Mouse (Mus musculus): ENCODE data around the gene Exoc3l. TPM values are rescaled to one million over a fixed set of nuclear protein-coding genes. Genes with fewer than 3 reads are reported as not detected.

Gene Exoc3l
- 67.0 and 69.6 TPM in 2 replicates for polyA plus RNA-seq (2012; rRNA removed)

DNA sequence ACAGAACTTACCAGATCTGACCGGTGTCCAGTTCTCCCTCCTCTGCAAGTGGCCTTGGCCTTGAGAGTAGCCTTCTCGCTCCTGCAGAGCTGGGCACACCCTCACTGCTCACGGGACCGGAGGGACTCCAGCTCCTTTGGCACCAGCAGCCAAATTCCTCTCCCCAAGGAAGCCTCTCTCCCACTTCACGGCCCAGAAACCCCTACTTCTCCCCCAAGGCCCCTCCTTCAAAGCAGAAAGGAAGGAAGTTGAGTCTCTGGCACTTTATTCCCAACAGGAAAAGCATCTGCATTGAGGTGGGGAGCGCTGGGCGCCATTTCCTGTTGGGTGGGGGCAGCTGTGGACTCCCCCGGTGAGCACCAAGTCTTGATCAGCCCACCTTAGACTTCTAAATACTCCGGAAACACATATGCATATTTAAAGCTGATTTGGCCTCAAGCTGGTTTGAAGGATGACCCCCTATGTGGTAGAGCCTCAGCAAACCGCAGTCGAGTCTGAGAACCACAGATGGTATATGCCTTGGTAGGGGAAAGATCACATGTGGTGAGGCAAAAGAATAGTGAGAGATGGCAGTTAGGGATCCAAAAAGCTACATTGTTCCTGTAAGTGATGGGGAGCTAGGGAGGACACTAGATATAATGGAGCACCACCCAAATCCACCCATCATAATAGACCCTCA, at the start of gene Exoc3l:
TSS of gene Exoc3l (minus strand) at position 207 of the 679 bp plus-strand sequence.

DNA sequence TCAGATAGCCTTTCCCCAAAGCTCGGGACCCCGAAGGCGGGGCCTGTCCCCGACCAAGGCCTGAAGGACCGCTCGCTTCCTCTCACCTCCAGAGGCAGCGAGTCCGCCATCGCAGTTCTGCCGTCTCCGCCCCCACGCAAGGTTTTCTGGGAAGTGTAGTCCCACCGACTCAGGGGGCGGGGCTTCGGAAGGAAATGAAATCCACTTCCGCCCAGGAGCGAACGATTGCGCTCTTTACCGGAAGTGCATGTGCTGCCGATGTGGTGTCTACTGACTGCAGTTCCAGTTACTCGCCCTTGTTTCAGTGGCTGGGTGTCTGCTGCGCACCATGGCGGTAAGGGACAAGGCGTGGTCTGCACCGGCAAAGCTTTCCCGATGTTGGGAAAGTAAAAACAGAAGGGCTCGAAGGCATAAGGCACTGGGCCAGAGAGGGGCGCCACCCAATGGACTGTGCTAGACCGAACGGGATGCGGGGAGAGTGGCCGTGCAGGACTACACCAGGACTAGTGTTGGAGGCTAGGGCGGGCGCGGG, 30.3 kb upstream of the Exoc3l start, which contains the start of the genes Lrrc29 and Tmem208:
TSS of gene Lrrc29 (minus strand) at position 138 of the 532 bp plus-strand sequence.
TSS of gene Tmem208 (plus strand) at position 214 of the 532 bp plus-strand sequence.

DNA sequence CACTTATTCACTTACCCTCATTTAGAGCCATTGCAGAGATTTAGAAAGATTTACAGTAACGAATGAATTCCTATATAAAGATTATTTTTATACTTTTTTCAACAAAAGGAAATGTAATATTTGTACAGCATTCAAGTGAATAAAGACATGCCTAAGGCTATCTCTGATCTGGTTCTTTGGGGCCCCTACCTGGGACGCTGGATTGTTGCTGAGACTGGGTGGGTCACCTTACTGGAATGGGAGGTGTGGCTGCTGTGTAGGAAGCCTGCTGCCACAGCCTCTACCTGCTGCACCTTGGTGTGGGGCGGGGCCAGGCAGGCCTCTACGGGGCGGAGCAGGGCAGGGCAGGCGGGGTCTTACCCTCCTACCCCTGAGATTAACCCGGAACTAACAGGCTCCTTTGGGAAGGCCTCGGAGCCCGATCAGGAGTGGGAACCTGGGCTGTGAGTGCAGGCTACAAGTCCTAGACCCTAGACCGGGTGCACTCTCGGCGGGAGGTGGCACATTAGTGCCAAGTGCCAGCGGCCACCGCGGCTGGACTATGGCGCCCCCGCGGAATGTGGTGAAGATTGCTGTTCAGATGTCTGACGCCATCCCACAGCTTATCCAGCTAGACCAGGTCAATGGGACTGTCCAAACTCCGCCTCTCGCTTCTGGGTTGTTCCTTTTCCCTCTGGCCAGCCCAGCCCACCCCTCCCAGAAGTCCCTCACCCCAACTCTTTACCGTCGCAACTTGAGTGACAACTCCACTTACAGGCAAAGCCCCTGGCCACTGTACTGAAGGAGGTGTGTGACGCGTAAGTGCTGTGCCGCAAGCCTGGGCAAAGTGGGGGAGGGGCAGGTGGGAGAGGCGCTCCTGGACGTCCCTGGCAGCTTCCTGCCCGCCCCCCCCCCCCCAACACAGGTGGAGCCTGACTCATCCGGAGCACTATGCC, 9.6 kb upstream of the Exoc3l start, which contains the start of gene Elmo3:
TSS of gene Elmo3 (plus strand) at position 391 of the 935 bp plus-strand sequence.

DNA sequence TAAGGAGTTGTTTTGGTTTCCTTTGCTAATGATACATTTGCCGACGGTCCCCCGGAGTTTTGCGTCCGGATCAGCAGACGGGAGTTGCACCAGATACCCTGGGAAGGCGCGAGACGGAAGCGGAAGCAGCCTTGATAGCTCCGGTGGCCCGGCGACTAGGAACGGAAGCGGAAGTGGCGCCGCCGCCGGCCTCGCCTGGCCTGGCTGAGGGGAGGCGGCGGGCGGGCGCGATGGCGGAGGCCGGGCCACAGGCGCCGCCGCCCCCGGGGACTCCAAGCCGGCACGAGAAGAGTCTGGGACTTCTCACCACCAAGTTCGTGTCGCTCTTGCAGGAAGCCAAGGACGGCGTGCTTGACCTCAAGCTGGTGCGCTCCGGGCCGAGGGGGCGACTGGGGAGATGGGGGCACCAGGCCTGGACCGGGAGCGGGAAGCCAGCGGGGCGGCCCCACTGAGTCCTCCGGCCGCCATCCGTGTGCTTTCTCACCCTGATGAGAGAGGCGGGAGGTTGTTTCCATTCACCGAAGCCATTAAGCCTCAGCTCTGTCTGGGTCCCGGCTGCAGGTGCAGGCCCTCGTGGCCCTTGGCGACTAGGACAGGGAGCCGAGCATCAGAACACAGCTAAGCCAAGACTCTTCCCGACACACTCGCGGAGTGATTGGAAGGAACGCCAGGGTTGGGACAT, 1.8 kb upstream of the Exoc3l start, which contains the start of gene E2f4:
TSS of gene E2f4 (plus strand) at position 153 of the 682 bp plus-strand sequence.

DNA sequence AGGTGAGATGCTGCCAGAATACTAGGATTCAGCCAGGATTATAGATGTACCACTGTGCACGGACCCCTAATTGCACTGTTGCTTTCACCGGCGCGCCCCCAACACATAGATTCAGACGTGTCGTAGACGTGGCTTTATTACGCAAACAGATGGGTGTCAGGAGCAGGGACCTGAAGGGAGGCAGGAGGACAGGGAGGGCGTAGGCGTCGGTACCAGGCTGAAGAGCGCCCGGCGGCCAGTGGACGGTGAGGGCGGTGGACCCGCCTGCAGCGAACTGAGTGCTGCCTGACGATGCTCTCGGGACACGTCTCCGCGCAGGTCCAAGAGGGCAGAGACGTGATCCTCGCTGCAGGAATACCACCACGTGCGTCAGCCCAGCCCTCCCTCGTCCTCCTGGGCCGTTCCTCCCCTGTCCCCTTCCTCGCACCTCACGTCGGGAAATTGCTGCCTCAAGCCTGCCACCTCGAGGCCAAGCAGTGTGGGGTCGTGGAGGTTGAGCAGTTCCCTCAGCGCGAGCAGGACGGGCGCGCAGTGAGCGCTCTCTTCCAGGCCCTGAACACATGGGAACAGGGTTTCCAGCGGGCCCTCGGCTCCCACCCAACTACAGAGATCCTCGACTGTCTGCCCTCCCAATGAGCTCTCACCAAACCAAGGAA, 6.0 kb downstream of the Exoc3l start, which contains the start of gene 4931428F04Rik:
TSS of gene 4931428F04Rik (minus strand) at position 60 of the 656 bp plus-strand sequence.

DNA sequence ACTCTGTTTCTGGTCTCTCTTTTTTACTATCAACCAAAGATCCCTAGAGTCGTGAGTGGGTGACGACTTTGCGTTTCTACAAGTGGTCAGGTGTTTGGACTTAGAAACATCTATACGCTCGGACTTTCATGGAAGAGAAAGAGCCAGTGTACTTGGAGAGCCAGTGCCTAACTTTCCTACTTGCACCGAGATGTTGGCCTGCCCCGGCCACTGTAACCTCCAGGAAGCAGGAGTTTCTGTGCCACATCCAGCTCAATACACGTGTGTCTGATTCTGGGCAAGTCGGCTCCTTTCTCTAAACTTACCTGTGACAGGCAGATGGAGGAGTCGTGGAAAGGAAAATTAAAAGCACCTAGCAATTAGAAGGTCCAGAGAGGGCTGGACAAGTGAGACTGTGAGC, 20.1 kb downstream of the Exoc3l start, which contains the start of gene Nol3:
TSS of gene Nol3 (plus strand) at position 301 of the 400 bp plus-strand sequence.

DNA sequence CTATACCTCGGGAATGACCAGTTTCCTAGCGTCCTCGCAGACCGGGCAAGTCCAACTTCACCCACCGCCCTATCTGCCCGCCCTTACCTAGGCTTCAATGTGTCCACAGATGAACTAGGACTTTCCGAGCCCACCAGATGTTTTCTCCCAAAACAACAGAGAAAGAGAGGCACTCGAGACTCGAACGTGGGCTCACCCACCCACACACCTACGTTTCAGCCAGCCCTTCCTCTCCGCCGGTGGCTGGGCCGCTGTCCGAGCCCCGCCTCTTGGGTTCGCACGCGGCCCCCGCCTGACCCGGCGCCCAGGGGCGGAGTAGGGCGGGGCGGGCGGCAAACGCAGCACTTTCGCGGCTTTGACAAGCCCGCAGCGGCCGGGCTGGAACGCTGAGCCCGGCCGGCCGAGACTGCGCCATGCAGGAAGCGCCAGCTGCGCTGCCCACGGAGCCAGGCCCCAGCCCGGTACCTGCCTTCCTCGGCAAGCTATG, 26.4 kb downstream of the Exoc3l start, which contains the start of gene Hsf4:
TSS of gene Hsf4 (plus strand) at position 341 of the 487 bp plus-strand sequence.

DNA sequence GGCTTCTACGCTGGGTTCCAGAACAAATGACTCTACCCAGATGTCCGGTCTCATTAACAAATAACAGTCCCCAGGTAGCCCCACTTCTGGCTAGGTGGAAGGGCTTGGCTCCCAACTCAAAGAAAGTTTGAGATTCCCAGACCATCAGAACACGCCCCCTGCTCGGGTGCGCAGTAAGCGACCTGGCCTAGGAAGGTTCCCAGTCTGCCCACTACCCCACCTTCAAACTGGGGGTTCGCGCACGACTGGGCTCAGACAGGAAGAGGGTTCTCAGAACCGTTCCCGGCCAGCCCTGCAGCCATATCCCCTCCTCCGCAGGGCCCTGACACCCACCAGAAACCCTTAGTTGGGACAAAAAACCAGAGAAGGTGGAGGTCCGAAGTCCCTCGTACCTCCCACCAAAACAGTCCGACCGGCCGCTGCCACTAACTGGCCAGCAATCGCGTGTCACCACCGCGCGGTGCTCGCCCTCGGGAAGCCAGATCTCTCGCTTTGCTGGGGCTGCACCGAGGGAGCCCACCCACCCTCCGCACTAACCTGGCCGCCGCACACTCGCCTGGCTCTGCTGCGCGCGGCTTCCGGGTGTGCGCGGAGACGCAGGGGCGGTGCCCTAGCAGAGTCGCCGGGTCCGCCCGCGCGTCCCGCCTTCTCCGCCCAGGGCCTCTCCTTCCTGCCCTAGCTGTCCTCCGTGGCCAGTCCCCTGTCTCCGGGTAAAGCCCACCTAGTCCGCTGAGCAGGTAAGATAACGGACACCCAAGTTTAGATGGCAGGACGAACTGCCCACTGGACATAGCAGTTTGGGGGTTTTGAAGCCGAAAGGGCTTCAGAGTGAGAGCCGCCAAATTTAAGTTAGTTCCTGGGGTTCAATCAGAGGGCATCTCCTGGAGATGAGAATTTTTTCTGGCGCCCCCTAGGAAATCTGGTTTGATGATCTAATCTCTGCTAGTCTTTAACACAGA, 31.6 kb downstream of the Exoc3l start, which contains the start of the genes Tradd and Fbxl8:
TSS of gene Tradd (minus strand) at position 586 of the 959 bp plus-strand sequence.
TSS of gene Fbxl8 (plus strand) at position 625 of the 959 bp plus-strand sequence.

DNA sequence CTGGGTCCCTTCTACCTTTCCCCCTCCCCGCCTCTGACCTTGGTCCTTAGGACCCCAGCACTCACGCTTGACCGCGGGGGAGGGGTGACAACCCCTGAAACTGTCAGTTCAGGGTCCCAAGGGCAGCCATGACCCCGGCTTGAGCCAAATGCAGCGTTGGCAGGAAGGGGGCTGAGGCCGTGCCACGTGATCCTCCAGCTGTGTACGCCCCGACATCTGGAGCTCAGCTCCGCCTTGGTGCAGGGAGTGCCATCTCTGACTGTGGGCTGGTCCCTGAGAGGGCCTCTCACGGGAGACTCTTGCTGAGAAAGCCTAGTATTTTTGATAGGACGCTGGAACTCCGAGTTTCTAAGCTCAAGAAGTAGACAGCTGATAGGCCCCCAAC, 40.9 kb downstream of the Exoc3l start, which contains the start of gene B3gnt9:
TSS of gene B3gnt9 (minus strand) at position 188 of the 385 bp plus-strand sequence.

Other genes with a start within 250 kb of the Exoc3l start
- gene Ces3a, start 247.5 kb downstream of the Exoc3l start, polyA plus RNA-seq (2012; rRNA removed): 0.15 and 0.67 TPM in 2 replicates
- 0.15 and 0.81 TPM in 2 replicates for gene Ces3b, start 212.3 kb downstream of the Exoc3l start, polyA plus RNA-seq (2012; rRNA removed)
- not detected in 2 replicates for gene Ces4a, start 164.3 kb downstream of the Exoc3l start, polyA plus RNA-seq (2012; rRNA removed)
- gene Cbfb, start 125.4 kb downstream of the Exoc3l start, polyA plus RNA-seq (2012; rRNA removed): 10.4 and 10.6 TPM in 2 replicates
- 32.2 and 33.0 TPM in 2 replicates for gene D230025D16Rik, start 71.0 kb downstream of the Exoc3l start, polyA plus RNA-seq (2012; rRNA removed)
- 49.7 and 92.5 TPM in 2 replicates for gene B3gnt9, start 40.9 kb downstream of the Exoc3l start, polyA plus RNA-seq (2012; rRNA removed)
- gene Tradd, start 31.5 kb downstream of the Exoc3l start, polyA plus RNA-seq (2012; rRNA removed): 24.8 and 29.8 TPM in 2 replicates
- 14.3 and 16.9 TPM in 2 replicates for gene Fbxl8, start 31.5 kb downstream of the Exoc3l start, polyA plus RNA-seq (2012; rRNA removed)
- 2.3 and 2.4 TPM in 2 replicates for gene Hsf4, start 26.3 kb downstream of the Exoc3l start, polyA plus RNA-seq (2012; rRNA removed)
- gene Nol3, start 20.0 kb downstream of the Exoc3l start, polyA plus RNA-seq (2012; rRNA removed): 2.5 and 3.0 TPM in 2 replicates
- 16.1 and 18.2 TPM in 2 replicates for gene 4931428F04Rik, start 6.2 kb downstream of the Exoc3l start, polyA plus RNA-seq (2012; rRNA removed)
- gene E2f4, start 1.6 kb upstream of the Exoc3l start, polyA plus RNA-seq (2012; rRNA removed): 160 and 176 TPM in 2 replicates
- 30.6 and 31.0 TPM in 2 replicates for gene Elmo3, start 9.5 kb upstream of the Exoc3l start, polyA plus RNA-seq (2012; rRNA removed)
- 8.0 and 9.1 TPM in 2 replicates for gene Lrrc29, start 30.2 kb upstream of the Exoc3l start, polyA plus RNA-seq (2012; rRNA removed)
- 106 and 112 TPM in 2 replicates for gene Tmem208, start 30.3 kb upstream of the Exoc3l start, polyA plus RNA-seq (2012; rRNA removed)
- 22.3 TPM in 2 replicates for gene Fhod1, start 51.9 kb upstream of the Exoc3l start, polyA plus RNA-seq (2012; rRNA removed)
- gene Slc9a5, start 52.7 kb upstream of the Exoc3l start, polyA plus RNA-seq (2012; rRNA removed): 6.2 and 6.8 TPM in 2 replicates
- 61.3 and 98.2 TPM in 2 replicates for gene Plekhg4, start 77.2 kb upstream of the Exoc3l start, polyA plus RNA-seq (2012; rRNA removed)
- gene Kctd19, start 117.4 kb upstream of the Exoc3l start, polyA plus RNA-seq (2012; rRNA removed): 0.06 and 0.08 TPM in 2 replicates
- gene Lrrc36, start 117.5 kb upstream of the Exoc3l start, polyA plus RNA-seq (2012; rRNA removed): 4.7 TPM in 2 replicates
- 157 and 231 TPM in 2 replicates for gene Tppp3, start 175.4 kb upstream of the Exoc3l start, polyA plus RNA-seq (2012; rRNA removed)
- gene Zdhhc1, start 200.8 kb upstream of the Exoc3l start, polyA plus RNA-seq (2012; rRNA removed): 132 TPM in 2 replicates
- 119 and 169 TPM in 2 replicates for gene Hsd11b2, start 222.7 kb upstream of the Exoc3l start, polyA plus RNA-seq (2012; rRNA removed)

Data from ovary, adult 2 months (tissue).